Mouse (Mus musculus): ENCODE measurements around the gene Kank3. TPM values are rescaled to one million over a fixed set of nuclear protein-coding genes. Genes with fewer than 3 reads are reported as not detected.

Kank3 gene
- polyA plus RNA-seq, 1 experiment from 2014 or later: 54.2 TPM

DNA sequence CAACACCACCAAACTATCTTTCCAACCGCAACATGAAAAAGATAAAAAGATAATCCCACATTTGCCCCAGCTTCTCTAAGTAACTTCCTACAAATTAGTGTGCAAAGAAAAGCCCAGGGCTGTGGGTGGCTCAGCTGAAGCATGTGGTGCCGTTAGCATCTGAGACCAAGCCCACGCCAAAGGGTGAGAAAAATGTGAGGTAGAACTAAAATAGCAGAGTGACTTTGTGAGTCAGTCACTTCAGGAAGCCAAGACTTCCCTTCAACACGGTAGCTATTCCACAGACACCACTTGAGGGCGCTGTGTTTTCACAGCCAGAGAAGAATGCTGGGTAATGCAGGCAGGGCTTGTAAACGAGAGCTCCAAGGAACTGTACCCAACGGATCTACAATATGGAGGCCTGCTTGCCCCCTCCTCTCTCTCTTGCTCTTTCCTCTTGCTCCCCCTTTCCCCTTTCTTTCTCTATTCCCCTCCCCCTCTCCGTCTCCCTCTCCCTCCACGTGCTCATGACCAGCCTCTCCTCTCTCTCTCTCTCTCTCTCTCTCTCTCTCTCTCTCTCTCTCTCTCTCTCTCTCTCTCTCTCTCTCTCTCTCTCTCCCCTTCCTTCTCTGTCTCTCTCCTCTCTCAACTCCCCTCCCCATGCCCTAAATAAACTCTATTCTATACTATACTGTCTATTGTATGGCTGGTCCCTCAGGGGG lies 55.2 kb downstream of the Kank3 start:
- Histone ChIP-seq H3K9ac (ENCODE audit: low read length) (0 out of 2 replicates have a peak overlapping the region, but pooled peaks have one; percentile 21), H3K4me2 (ENCODE audit: low read length) (0 out of 2 replicates have a peak overlapping the region, but pooled peaks have one; percentile 18), H3K4me3 (ENCODE audit: control insufficient read depth in 1 of 2, insufficient read depth in 1 of 2, low read depth in 1 of 2, low read length in 2 of 2) (no peak overlapping the region), H3K4me1 (ENCODE audit: control insufficient read depth in 2 of 2, insufficient read depth in 2 of 2, low read length in 2 of 2) (no peaks in the 10 kb centered on the region; a peak in 1 of 4 replicates), H3K27ac (replicated peaks in 1 of 2; ENCODE audit: control insufficient read depth in 1 of 2, insufficient read depth in 1 of 2, low read depth in 2 of 2, low read length in 2 of 2) (no peak overlapping the region), H3K27me3 (ENCODE audit: control insufficient read depth, insufficient read depth, low read length) (no peaks in the 10 kb centered on the region), H3K36me3 (ENCODE audit: control insufficient read depth, insufficient read depth, low read length) (no peaks in the 10 kb centered on the region), H3K9me3 (ENCODE audit: control insufficient read depth, low read length) (no peaks in the 10 kb centered on the region)
- no peak for ATAC-seq (ENCODE audit: insufficient number of reproducible peaks, insufficient read depth, low FRiP score, low read depth)
- WGBS: 21% methylated on average over 7 of the region's 9 CpGs

Other genes with a start within 250 kb of the Kank3 start
- gene Zfp414, start 181.4 kb upstream of the Kank3 start, polyA plus RNA-seq (2014; fragmentation: Nextera tagmentation; extraction: Ambion mirVana): 48.4 and 51.5 TPM in 2 replicates
- 0.49 and 0.69 TPM in 2 replicates for gene Pram1, start 172.5 kb upstream of the Kank3 start, polyA plus RNA-seq (2014; fragmentation: Nextera tagmentation; extraction: Ambion mirVana)
- 185 and 197 TPM in 2 replicates for gene Hnrnpm, start 123.7 kb upstream of the Kank3 start, polyA plus RNA-seq (2014; fragmentation: Nextera tagmentation; extraction: Ambion mirVana)
- 71.0 and 85.3 TPM in 2 replicates for gene March2, start 91.8 kb upstream of the Kank3 start, polyA plus RNA-seq (2014; fragmentation: Nextera tagmentation; extraction: Ambion mirVana)
- 300 and 314 TPM in 2 replicates for gene Rab11b, start 50.0 kb upstream of the Kank3 start, polyA plus RNA-seq (2014; fragmentation: Nextera tagmentation; extraction: Ambion mirVana)
- 13.5 and 16.4 TPM in 2 replicates for gene Angptl4, start 28.7 kb upstream of the Kank3 start, polyA plus RNA-seq (2014; fragmentation: Nextera tagmentation; extraction: Ambion mirVana)
- 653 and 768 TPM in 2 replicates for gene Rps28, start 14.0 kb downstream of the Kank3 start, polyA plus RNA-seq (2014; fragmentation: Nextera tagmentation; extraction: Ambion mirVana)
- gene Ndufa7, start 14.1 kb downstream of the Kank3 start, polyA plus RNA-seq (2014; fragmentation: Nextera tagmentation; extraction: Ambion mirVana): 628 and 707 TPM in 2 replicates
- 43.5 and 49.2 TPM in 2 replicates for gene Cd320, start 32.6 kb downstream of the Kank3 start, polyA plus RNA-seq (2014; fragmentation: Nextera tagmentation; extraction: Ambion mirVana)
- not detected in 2 replicates for gene Gm7029, start 63.3 kb downstream of the Kank3 start, polyA plus RNA-seq (2014; fragmentation: Nextera tagmentation; extraction: Ambion mirVana)
- gene Kifc1, start 80.1 kb downstream of the Kank3 start, polyA plus RNA-seq (2014; fragmentation: Nextera tagmentation; extraction: Ambion mirVana): 4.5 and 5.4 TPM in 2 replicates
- gene Platr17, start 94.6 kb downstream of the Kank3 start, polyA plus RNA-seq (2014; fragmentation: Nextera tagmentation; extraction: Ambion mirVana): 0.26 and 0.35 TPM in 2 replicates
- 24.5 and 27.2 TPM in 2 replicates for gene Daxx, start 98.9 kb downstream of the Kank3 start, polyA plus RNA-seq (2014; fragmentation: Nextera tagmentation; extraction: Ambion mirVana)
- gene Tapbp, start 105.4 kb downstream of the Kank3 start, polyA plus RNA-seq (2014; fragmentation: Nextera tagmentation; extraction: Ambion mirVana): 44.9 and 47.1 TPM in 2 replicates
- 4.5 and 8.9 TPM in 2 replicates for gene Zbtb22, start 105.4 kb downstream of the Kank3 start, polyA plus RNA-seq (2014; fragmentation: Nextera tagmentation; extraction: Ambion mirVana)
- gene Rgl2, start 119.0 kb downstream of the Kank3 start, polyA plus RNA-seq (2014; fragmentation: Nextera tagmentation; extraction: Ambion mirVana): 30.3 and 38.9 TPM in 2 replicates
- gene Pfdn6, start 129.8 kb downstream of the Kank3 start, polyA plus RNA-seq (2014; fragmentation: Nextera tagmentation; extraction: Ambion mirVana): 110 TPM in 2 replicates
- 14.7 and 15.5 TPM in 2 replicates for gene Wdr46, start 130.1 kb downstream of the Kank3 start, polyA plus RNA-seq (2014; fragmentation: Nextera tagmentation; extraction: Ambion mirVana)
- 3.8 and 4.6 TPM in 2 replicates for gene B3galt4, start 141.0 kb downstream of the Kank3 start, polyA plus RNA-seq (2014; fragmentation: Nextera tagmentation; extraction: Ambion mirVana)
- 27.6 and 30.6 TPM in 2 replicates for gene Vps52, start 145.3 kb downstream of the Kank3 start, polyA plus RNA-seq (2014; fragmentation: Nextera tagmentation; extraction: Ambion mirVana)
- 1,085 and 1,186 TPM in 2 replicates for gene Rps18, start 145.5 kb downstream of the Kank3 start, polyA plus RNA-seq (2014; fragmentation: Nextera tagmentation; extraction: Ambion mirVana)
- 32.3 and 37.8 TPM in 2 replicates for gene H2-K1, start 189.8 kb downstream of the Kank3 start, polyA plus RNA-seq (2014; fragmentation: Nextera tagmentation; extraction: Ambion mirVana)
- 5.4 and 7.4 TPM in 2 replicates for gene Ring1, start 214.2 kb downstream of the Kank3 start, polyA plus RNA-seq (2014; fragmentation: Nextera tagmentation; extraction: Ambion mirVana)
- 46.8 and 57.7 TPM in 2 replicates for gene H2-Ke6, start 217.5 kb downstream of the Kank3 start, polyA plus RNA-seq (2014; fragmentation: Nextera tagmentation; extraction: Ambion mirVana)
- 48.0 and 53.2 TPM in 2 replicates for gene Slc39a7, start 221.2 kb downstream of the Kank3 start, polyA plus RNA-seq (2014; fragmentation: Nextera tagmentation; extraction: Ambion mirVana)
- 14.2 and 16.4 TPM in 2 replicates for gene Rxrb, start 221.3 kb downstream of the Kank3 start, polyA plus RNA-seq (2014; fragmentation: Nextera tagmentation; extraction: Ambion mirVana)
- gene Col11a2, start 228.9 kb downstream of the Kank3 start, polyA plus RNA-seq (2014; fragmentation: Nextera tagmentation; extraction: Ambion mirVana): 0.32 and 0.51 TPM in 2 replicates